Mouse (Mus musculus) kidney, embryonic 14.5 days (tissue): ENCODE data around the gene Ntrk3. TPM values are rescaled to one million over a fixed set of nuclear protein-coding genes. Genes with fewer than 3 reads are reported as not detected.
A peak's percentile ranks its signal among the peaks of the same experiment; 100 is the strongest.

Experiments
- ATAC-seq: fragments of 200-750 bp; cut with Nextera tagmentation; 2 replicates; pipeline ENCODE4 v1.8.0; 2017; ENCODE audit warnings: moderate number of reproducible peaks, mild to moderate bottlenecking, moderate TSS enrichment, moderate library complexity; ENCODE audit not compliant: low FRiP score, low TSS enrichment
- H3K27ac ChIP-seq: fragments of 300-500 bp; sonication (generic); 2 replicates; pipeline ENCODE4 v1.5.1; 2014; ENCODE audit warnings: low read depth, mild to moderate bottlenecking, low read length, moderate library complexity, mixed read lengths
- H3K27me3 ChIP-seq: fragments of 300-500 bp; sonication (generic); 2 replicates; pipeline ENCODE4 v1.6.1; 2014; ENCODE audit warnings: mild to moderate bottlenecking, low read length; ENCODE audit not compliant: control insufficient read depth, insufficient read depth
- H3K36me3 ChIP-seq: fragments of 300-500 bp; sonication (generic); 2 replicates; pipeline ENCODE4 v1.6.1; 2014; ENCODE audit warnings: low read length, mixed read lengths; ENCODE audit not compliant: control insufficient read depth, insufficient read depth
- H3K4me1 ChIP-seq: fragments of 300-500 bp; sonication (generic); 2 replicates; pipeline ENCODE4 v1.6.1; 2014; ENCODE audit warnings: low read length, mixed read lengths; ENCODE audit not compliant: control insufficient read depth, insufficient read depth
- H3K4me2 ChIP-seq: fragments of 300-500 bp; sonication (generic); replicated peaks from 2 replicates; pipeline ENCODE4 v1.6.1; 2014; ENCODE audit warnings: low read depth, mild to moderate bottlenecking, low read length
- H3K4me3 ChIP-seq: fragments of 300-500 bp; sonication (generic); 2 replicates; pipeline ENCODE4 v1.5.1; 2014; ENCODE audit warnings: mild to moderate bottlenecking, low read length
- H3K9ac ChIP-seq: fragments of 300-500 bp; sonication (generic); 2 replicates; pipeline ENCODE4 v1.6.1; 2014; ENCODE audit warnings: low read depth, mild to moderate bottlenecking, low read length, moderate library complexity
- H3K9me3 ChIP-seq: fragments of 300-500 bp; sonication (generic); 2 replicates; pipeline ENCODE4 v1.6.1; 2016; ENCODE audit warnings: low read length; ENCODE audit not compliant: control insufficient read depth
- WGBS: fragments of 180-500 bp; shearing (Covaris S2); extraction: QIAGEN DNeasy Blood & Tissue Kit; methylation state at CpG from one replicate; pipeline ENCODE4 v1.1.7; 2014; 5-methylcytosine and 5-hydroxymethylcytosine counted together
- polyA plus RNA-seq: library from polyadenylated mRNA; unstranded; fragments of >200 nt; fragmentation: Nextera tagmentation; extraction: Ambion mirVana; gene quantifications from 2 replicates; pipeline ENCODE4 v1.2.1, GENCODE M21; 2014

Gene Ntrk3
- polyA plus RNA-seq, 1 experiment from 2014 or later: 5.1 TPM

- Histone ChIP-seq H3K9me3 (no peaks in the 10 kb centered on the region), H3K9ac (no peak overlapping the region), H3K4me3 (no peak overlapping the region), H3K27ac (no peak overlapping the region), H3K36me3 (no peaks in the 10 kb centered on the region), H3K4me1 (no peaks in the 10 kb centered on the region), H3K4me2 (no peak overlapping the region), H3K27me3 (no peaks in the 10 kb centered on the region)
- ATAC-seq: no peak
- WGBS: 70% methylated on average over 3 of the region's 3 CpGs
These were observed 468.1 kb downstream of the Ntrk3 start for GRCm38 (mm10) chr7:78269506-78270250.

- WGBS: 11% methylated on average over 1 of the region's 1 CpGs
- Histone ChIP-seq H3K9me3 (no peaks in the 10 kb centered on the region), H3K4me3 (no peak overlapping the region), H3K4me1 (no peaks in the 10 kb centered on the region), H3K36me3 (no peaks in the 10 kb centered on the region), H3K27ac (no peak overlapping the region), H3K9ac (no peak overlapping the region), H3K4me2 (no peak overlapping the region), H3K27me3 (no peaks in the 10 kb centered on the region)
- ATAC-seq: peak; percentile 67; the same call in 1 of the 2 replicates
These were observed 470.3 kb downstream of the Ntrk3 start for GRCm38 (mm10) chr7:78267461-78268007.

GRCm38 (mm10) chr7:78264432-78265002 is 473.3 kb downstream of the Ntrk3 start:
- Histone ChIP-seq H3K27ac (no peak overlapping the region; the same call in 1 of the 2 replicates), H3K9ac (no peak overlapping the region), H3K4me2 (no peak overlapping the region), H3K27me3 (no peaks in the 10 kb centered on the region), H3K4me3 (no peak overlapping the region), H3K9me3 (no peaks in the 10 kb centered on the region), H3K36me3 (no peaks in the 10 kb centered on the region), H3K4me1 (no peaks in the 10 kb centered on the region)
- WGBS: 56% methylated on average over 5 of the region's 5 CpGs
- no peak for ATAC-seq

DNA sequence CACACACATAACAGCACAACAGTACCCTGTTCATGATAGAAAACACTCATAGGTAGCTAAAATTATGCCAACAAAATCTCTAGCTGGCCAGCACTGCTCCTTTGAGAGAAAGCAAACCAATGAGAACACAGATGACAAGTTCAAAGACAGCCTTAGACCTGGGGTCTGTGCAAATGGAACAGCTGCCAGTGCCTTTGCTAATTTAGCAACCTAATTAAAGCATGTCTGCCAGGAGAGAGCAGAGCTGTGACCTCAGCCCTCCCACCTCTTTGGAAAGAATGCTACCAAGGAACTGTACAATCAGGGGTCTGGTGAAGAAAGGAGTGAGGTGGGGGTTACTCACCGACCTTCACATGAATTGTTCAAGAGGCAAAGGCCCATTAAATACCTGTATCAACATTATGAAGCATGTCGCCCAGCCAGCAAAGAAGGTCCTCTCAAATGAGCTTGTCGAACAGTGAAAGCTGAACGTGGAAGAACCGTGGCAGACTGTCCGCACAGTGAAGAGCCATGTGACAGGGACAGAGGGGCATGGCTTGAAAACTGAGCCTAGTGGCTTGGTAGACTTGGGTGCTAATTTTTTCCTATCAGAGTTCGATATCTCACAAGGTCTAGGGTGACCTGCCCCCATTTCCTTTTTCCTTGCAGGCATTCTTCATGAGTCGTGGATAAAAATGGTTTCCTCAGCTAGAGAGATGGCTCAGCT is 476.2 kb downstream of the Ntrk3 start:
- 66% methylated on average over 8 of the region's 8 CpGs for WGBS
- H3K4me1 ChIP-seq: no peaks in the 10 kb centered on the region
- H3K9me3 ChIP-seq: no peaks in the 10 kb centered on the region
- H3K9ac ChIP-seq: no peak overlapping the region
- no peak overlapping the region for H3K4me3 ChIP-seq
- H3K36me3 ChIP-seq: no peaks in the 10 kb centered on the region
- H3K4me2 ChIP-seq: no peak overlapping the region
- ATAC-seq: peak; percentile 21; the same call in 1 of the 2 replicates
- no peak overlapping the region for H3K27ac ChIP-seq
- no peaks in the 10 kb centered on the region for H3K27me3 ChIP-seq

GRCm38 (mm10) chr7:78258151-78258550 is 479.7 kb downstream of the Ntrk3 start:
- ATAC-seq: no peak; the same call in 1 of the 2 replicates
- H3K9me3 ChIP-seq: no peaks in the 10 kb centered on the region
- no peak overlapping the region for H3K9ac ChIP-seq
- no peak overlapping the region for H3K27ac ChIP-seq
- no peaks in the 10 kb centered on the region for H3K36me3 ChIP-seq
- no peak overlapping the region for H3K4me3 ChIP-seq
- H3K27me3 ChIP-seq: no peaks in the 10 kb centered on the region
- no peaks in the 10 kb centered on the region for H3K4me1 ChIP-seq
- WGBS: 21% methylated on average over 4 of the region's 4 CpGs
- H3K4me2 ChIP-seq: no peak overlapping the region

GRCm38 (mm10) chr7:78253777-78254385 is 483.9 kb downstream of the Ntrk3 start:
- Histone ChIP-seq H3K27ac (no peak overlapping the region), H3K4me1 (no peaks in the 10 kb centered on the region), H3K9ac (no peak overlapping the region), H3K4me2 (no peak overlapping the region), H3K36me3 (no peaks in the 10 kb centered on the region), H3K4me3 (no peak overlapping the region), H3K9me3 (no peaks in the 10 kb centered on the region), H3K27me3 (no peaks in the 10 kb centered on the region)
- 34% methylated on average over 3 of the region's 3 CpGs for WGBS
- no peak for ATAC-seq

DNA sequence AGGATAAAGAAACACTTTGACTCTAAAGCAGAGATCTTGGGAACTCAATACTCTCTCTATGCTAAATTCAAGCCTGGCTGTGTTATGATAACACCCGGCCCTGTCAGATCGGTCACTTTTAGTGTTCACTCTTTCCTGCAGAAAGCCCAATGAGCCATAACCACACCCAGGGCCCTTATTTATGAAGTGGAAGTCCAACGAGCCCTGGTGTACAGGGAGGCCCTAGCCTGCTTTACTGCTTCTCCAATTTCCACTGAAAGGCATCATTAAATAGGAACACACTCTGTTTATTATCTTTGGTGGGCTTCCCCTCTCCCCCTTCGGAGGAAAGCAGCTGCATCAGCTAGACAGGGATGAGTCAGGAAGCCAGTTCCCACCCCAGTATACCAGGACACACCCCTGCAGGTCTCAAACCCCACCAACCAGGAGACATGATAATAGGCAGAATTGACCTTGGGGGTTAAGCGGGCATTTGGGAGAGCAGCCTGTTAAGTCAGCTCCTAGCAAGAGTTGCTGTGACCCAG is 489.6 kb downstream of the Ntrk3 start:
- H3K27ac ChIP-seq: no peak overlapping the region; the same call in 1 of the 2 replicates
- 0 out of 2 replicates have a peak, but pooled peaks cover 10% of the 10 kb centered on the region for H3K4me1 ChIP-seq
- no peaks in the 10 kb centered on the region for H3K36me3 ChIP-seq
- no peak overlapping the region for H3K4me3 ChIP-seq
- no peaks in the 10 kb centered on the region for H3K27me3 ChIP-seq
- H3K9me3 ChIP-seq: no peaks in the 10 kb centered on the region
- WGBS: 9% methylated on average over 5 of the region's 5 CpGs
- H3K9ac ChIP-seq: no peak overlapping the region
- peak; percentile 95 for ATAC-seq
- no peak overlapping the region for H3K4me2 ChIP-seq

DNA sequence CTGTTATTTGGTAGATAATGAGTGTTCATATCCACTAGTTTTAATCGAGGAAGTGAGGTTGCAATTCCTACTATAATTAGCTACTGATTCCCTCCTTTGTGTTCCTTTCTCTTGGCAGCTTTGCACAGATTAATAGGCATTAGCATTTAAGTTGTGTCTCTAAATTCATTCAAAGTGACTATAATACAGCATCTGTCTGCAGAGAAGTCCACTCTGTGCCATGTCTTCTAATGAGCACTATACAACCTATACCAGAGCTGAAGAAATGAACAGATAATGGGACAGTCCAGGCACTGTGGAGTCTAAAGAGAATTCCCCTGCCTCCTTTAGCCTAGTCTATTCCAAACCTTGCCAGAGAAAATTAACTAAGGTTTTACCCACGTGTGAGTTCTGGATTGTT is 498.8 kb downstream of the Ntrk3 start:
- WGBS: 78% methylated on average over 2 of the region's 2 CpGs
- Histone ChIP-seq H3K9me3 (no peaks in the 10 kb centered on the region), H3K4me2 (no peak overlapping the region), H3K27ac (no peak overlapping the region), H3K36me3 (no peaks in the 10 kb centered on the region), H3K9ac (no peak overlapping the region), H3K4me1 (no peaks in the 10 kb centered on the region), H3K27me3 (no peaks in the 10 kb centered on the region), H3K4me3 (no peak overlapping the region)
- ATAC-seq: no peak
